Mouse (Mus musculus) heart, adult 2 months (tissue): Measurements from ENCODE around the gene Olfr1324.
"Not testable (repeated sequence)": the region's sequence is repeated elsewhere in the genome, so short reads cannot be mapped to it uniquely, and the experiment has no call there.

Source experiments
- CTCF ChIP-seq: fragments of 200-600 bp; IDR thresholded peaks from 2 replicates; pipeline ENCODE4 v1.8.1; 2022; ENCODE audit warnings: antibody characterized with exemption, mild to moderate bottlenecking, moderate library complexity
- POLR2A ChIP-seq: fragments of 200-500 bp; IDR thresholded peaks from 2 replicates; pipeline ENCODE4 v1.6.1; 2011; ENCODE audit warnings: mild to moderate bottlenecking, low read depth, low read length, control low read depth; ENCODE audit not compliant: insufficient read depth

DNA sequence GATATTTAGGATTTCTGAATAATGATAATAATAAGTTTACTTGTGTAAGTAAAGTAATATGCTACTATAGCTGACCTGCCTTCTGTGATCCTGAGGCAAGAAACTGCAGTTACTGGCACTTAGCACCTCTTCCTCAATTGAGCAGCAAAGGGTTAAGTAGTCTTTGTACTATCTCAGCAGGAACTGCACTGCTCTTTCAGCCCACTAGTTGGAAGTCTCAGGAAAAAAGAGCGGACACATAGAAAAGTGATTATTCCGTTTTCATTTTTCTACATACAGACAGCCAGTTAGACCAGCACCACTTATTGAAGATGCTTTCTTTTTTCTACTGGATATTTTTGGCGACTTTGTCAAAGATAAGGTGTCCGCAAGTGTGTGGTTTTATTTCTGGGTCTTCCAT is 37.7 kb downstream of the Olfr1324 start:
- TF ChIP-seq CTCF, POLR2A: not testable (repeated sequence)
